Mouse (Mus musculus): ENCODE measurements around the gene Slc7a6os.
"Not testable (repeated sequence)": the region's sequence is repeated elsewhere in the genome, so short reads cannot be mapped to it uniquely, and the experiment has no call there.

Gene Slc7a6os

GRCm38 (mm10) chr8:106210821-106211345 is at the start of gene Slc7a6os, which contains the start of gene Prmt7:
Slc7a6os (minus strand) TSS chr8:106210935.
Prmt7 (plus strand) TSS chr8:106210936.
- peak; percentile 91 to 96 for DNase-seq (ENCODE audit: low spot score in 2 of 2)

GRCm38 (mm10) chr8:106259579-106260255 is 49.0 kb upstream of the Slc7a6os start:
- DNase-seq (ENCODE audit: low spot score in 2 of 2) = no peak

- DNase-seq (ENCODE audit: low spot score in 2 of 2) = no peak
These were observed 47.4 kb upstream of the Slc7a6os start for GRCm38 (mm10) chr8:106258169-106258568.

GRCm38 (mm10) chr8:106250186-106250585 is 39.5 kb upstream of the Slc7a6os start:
- peak in 1 of 2 experiments; percentile 14 for DNase-seq (ENCODE audit: low spot score in 2 of 2)

- no peak for DNase-seq (ENCODE audit: low spot score in 2 of 2)
These were observed 26.4 kb upstream of the Slc7a6os start for GRCm38 (mm10) chr8:106237106-106237505.

GRCm38 (mm10) chr8:106234567-106235261 is 24.0 kb upstream of the Slc7a6os start:
- DNase-seq (ENCODE audit: low spot score in 2 of 2) = no peak

GRCm38 (mm10) chr8:106232751-106233150 is 22.0 kb upstream of the Slc7a6os start:
- DNase-seq (ENCODE audit: low spot score in 2 of 2) = no peak

GRCm38 (mm10) chr8:106231536-106231935 is 20.8 kb upstream of the Slc7a6os start:
- DNase-seq (ENCODE audit: low spot score in 2 of 2) = no peak

GRCm38 (mm10) chr8:106226589-106226988 is 15.9 kb upstream of the Slc7a6os start:
- no peak for DNase-seq (ENCODE audit: low spot score in 2 of 2)

GRCm38 (mm10) chr8:106219620-106220019 is 8.9 kb upstream of the Slc7a6os start:
- no peak for DNase-seq (ENCODE audit: low spot score in 2 of 2)

- DNase-seq (ENCODE audit: low spot score in 2 of 2) = no peak
These were observed 3.2 kb upstream of the Slc7a6os start for GRCm38 (mm10) chr8:106213959-106214358.

GRCm38 (mm10) chr8:106211421-106211820 is 686 bp upstream of the Slc7a6os start:
- DNase-seq (ENCODE audit: low spot score in 2 of 2) = no peak

- DNase-seq (ENCODE audit: low spot score in 2 of 2) = no peak
These were observed 552 bp downstream of the Slc7a6os start for GRCm38 (mm10) chr8:106210035-106210731.

GRCm38 (mm10) chr8:106199596-106199995 is 11.1 kb downstream of the Slc7a6os start:
- DNase-seq (ENCODE audit: low spot score in 2 of 2) = not testable (repeated sequence)

- DNase-seq (ENCODE audit: low spot score in 2 of 2) = no peak
These were observed 12.0 kb downstream of the Slc7a6os start for GRCm38 (mm10) chr8:106198741-106199140.

- no peak for DNase-seq (ENCODE audit: low spot score in 2 of 2)
These were observed 16.7 kb downstream of the Slc7a6os start for GRCm38 (mm10) chr8:106194062-106194461.

- no peak for DNase-seq (ENCODE audit: low spot score in 2 of 2)
These were observed 17.6 kb downstream of the Slc7a6os start for GRCm38 (mm10) chr8:106193162-106193561.

GRCm38 (mm10) chr8:106191639-106192038 is 19.1 kb downstream of the Slc7a6os start:
- DNase-seq (ENCODE audit: low spot score in 2 of 2) = no peak

GRCm38 (mm10) chr8:106189162-106189561 is 21.6 kb downstream of the Slc7a6os start:
- no peak for DNase-seq (ENCODE audit: low spot score in 2 of 2)

- no peak for DNase-seq (ENCODE audit: low spot score in 2 of 2)
These were observed 24.3 kb downstream of the Slc7a6os start for GRCm38 (mm10) chr8:106186394-106186793.

- no peak for DNase-seq (ENCODE audit: low spot score in 2 of 2)
These were observed 25.0 kb downstream of the Slc7a6os start for GRCm38 (mm10) chr8:106185628-106186270.

- DNase-seq (ENCODE audit: low spot score in 2 of 2) = no peak
These were observed 32.3 kb downstream of the Slc7a6os start for GRCm38 (mm10) chr8:106178428-106178827.
